Mouse (Mus musculus) liver, adult 2 months (tissue): ENCODE results near the gene Fbxw11.

Experiments used
- CTCF ChIP-seq: fragments of 200-500 bp; IDR thresholded peaks from 2 replicates; pipeline ENCODE4 v1.5.1; 2011; ENCODE audit warnings: low read depth, low read length, control low read depth
- POLR2A ChIP-seq: fragments of 200-500 bp; IDR thresholded peaks from 2 replicates; pipeline ENCODE4 v1.6.1; 2011; ENCODE audit warnings: low read length, control low read depth; ENCODE audit not compliant: insufficient read depth; ENCODE audit errors: extremely low read depth

DNA sequence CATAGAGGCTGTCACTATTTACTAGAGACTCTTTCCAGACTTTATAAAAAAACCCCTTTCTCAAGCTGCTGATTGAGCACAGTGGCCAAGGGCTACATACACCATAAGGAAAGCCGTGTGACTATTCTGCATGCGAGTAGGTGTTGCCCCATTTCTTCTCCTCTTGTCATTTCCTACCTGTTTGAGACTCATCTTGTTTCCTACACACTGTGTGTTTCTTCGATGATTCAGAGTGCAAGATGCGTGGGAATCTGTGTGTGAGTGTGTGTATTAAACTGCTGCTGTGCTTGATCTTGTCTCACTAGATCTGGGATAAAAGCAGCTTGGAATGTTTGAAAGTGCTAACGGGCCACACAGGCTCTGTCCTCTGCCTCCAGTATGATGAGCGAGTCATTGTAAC, 90.7 kb downstream of the Fbxw11 start:
- TF ChIP-seq CTCF (no peak), POLR2A (no peak)
